Mouse (Mus musculus): ENCODE results near the gene Nsl1.

DNA sequence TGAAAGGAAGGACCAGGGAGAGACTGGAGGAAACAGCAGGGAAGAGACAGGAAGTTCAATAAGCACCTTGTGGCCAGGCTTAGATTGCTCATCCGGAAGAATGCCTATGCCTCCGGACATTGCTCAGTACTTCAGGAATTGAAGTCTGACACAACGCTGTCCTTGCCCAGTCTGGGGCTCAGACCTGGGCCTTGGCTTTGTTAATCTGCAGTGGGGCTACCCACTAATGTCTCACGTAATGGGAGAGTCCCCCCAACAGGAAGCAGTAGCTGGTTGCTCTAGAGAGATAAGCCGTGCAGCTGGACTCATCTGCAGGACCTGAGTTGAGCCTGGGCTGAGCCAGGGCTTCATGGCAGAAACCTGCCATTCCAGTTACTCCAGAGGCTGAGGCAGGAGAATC lies 70.1 kb downstream of the Nsl1 start:
- TF ChIP-seq CTCF (IDR thresholded peaks at IDR 0.05; ENCODE audit: low read depth) = no peak
- no peak for TF ChIP-seq EP300 (IDR thresholded peaks at IDR 0.05; ENCODE audit: low read depth)

All from liver, embryonic 14.5 days (tissue).